Mouse (Mus musculus) Patski (cell line): ENCODE results near the gene Fam155a. TPM values are rescaled to one million over a fixed set of nuclear protein-coding genes. Genes with fewer than 3 reads are reported as not detected.
"Not testable (repeated sequence)": the region's sequence is repeated elsewhere in the genome, so short reads cannot be mapped to it uniquely, and the experiment has no call there.

Experiments used
- ATAC-seq: fragments of 100-300 bp; one replicate; pipeline ENCODE4 v1.8.0; 2021
- CTCF ChIA-PET: fragments of 350-600 bp; sonication (Branson Sonifier 250); formaldehyde crosslinking; loops from one replicate; lab custom pipeline; 2022; ENCODE audit warnings: inconsistent platforms; lab: Charles Lee
- POLR2A ChIA-PET: fragments of 350-600 bp; sonication (Branson Sonifier 250); formaldehyde crosslinking; loops from one replicate; lab custom pipeline; 2022; ENCODE audit warnings: antibody characterized with exemption, inconsistent platforms; lab: Charles Lee
- DNase-seq: peaks from one replicate; pipeline ENCODE4 v3.0.0-alpha.2; 2011; ENCODE audit warnings: low read depth, low spot score
- H3K27me3 ChIP-seq: fragments of 371-371 bp; one replicate; pipeline ENCODE4 v1.5.1; 2021
- CTCF ChIP-seq: fragments of 100-300 bp; IDR thresholded peaks from one replicate; pipeline ENCODE4 v1.5.1; 2021
- in situ Hi-C: fragments of 300-500 bp; cut with MboI; formaldehyde crosslinking; loops from 3 replicates; pipeline ENCODE4 v1.11.1; 2018; ENCODE audit warnings: low pct_unique_long_range_greater_than_20kb, mixed read lengths
- polyA plus RNA-seq: library from polyadenylated mRNA; unstranded; gene quantifications from one replicate; pipeline ENCODE4 v1.2.3, GENCODE M21; 2021

The Fam155a gene
- polyA plus RNA-seq, 1 experiment from 2014 or later: not detected

DNA sequence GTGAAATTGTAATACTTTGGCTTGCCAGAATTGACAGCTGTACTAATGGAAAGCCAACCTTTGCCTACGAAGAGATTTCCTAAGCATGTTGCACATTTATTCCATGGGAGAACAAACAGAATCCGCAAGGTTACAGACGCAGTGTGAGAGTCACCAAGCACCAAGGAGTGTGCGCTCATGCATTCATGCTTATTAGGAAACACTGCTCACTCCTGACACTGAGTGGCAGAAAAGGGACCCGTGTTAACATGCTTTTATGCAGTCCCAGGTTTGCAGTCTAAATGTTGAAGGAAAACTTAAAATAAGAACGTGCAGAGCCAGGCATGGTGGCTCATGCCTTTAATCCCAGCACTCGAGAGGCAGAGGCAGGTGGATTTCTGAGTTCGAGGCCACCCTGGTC is 7.2 kb upstream of the Fam155a start:
- POLR2A ChIA-PET: no interaction called here
- H3K27me3 ChIP-seq: peaks cover 5% of the 10 kb centered on the region
- ATAC-seq: no peak
- CTCF ChIA-PET: no interaction called here
- no peak for DNase-seq
- TF ChIP-seq CTCF: no peak
- in situ Hi-C loops: no loop called here

GRCm38 (mm10) chr8:9776818-9777217 is 5.9 kb upstream of the Fam155a start:
- ATAC-seq (no peak), DNase-seq (no peak)
- in situ Hi-C loops: no loop called here
- ChIA-PET CTCF (no interaction called here), POLR2A (no interaction called here)
- TF ChIP-seq CTCF: no peak
- peaks cover 17% of the 10 kb centered on the region for H3K27me3 ChIP-seq

DNA sequence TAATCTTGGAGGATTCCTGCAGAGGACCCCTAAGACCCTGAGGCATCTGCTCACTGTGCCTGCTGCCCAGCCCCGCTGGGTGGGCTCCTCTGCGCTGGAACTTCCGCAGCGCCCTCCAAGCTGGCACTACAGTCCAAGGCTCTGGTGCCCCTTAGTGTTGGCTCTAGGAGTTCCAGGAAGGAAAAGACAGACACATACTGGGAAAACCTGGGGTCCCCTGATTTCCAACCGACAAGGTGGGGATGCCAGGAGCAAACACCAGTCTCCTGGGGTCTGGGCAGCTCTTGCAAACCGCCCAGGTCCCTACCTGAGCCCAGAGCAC is 1.5 kb upstream of the Fam155a start:
- ChIA-PET CTCF (no interaction called here), POLR2A (no interaction called here)
- peaks cover 33% of the 10 kb centered on the region for H3K27me3 ChIP-seq
- ATAC-seq: no peak
- no peak for DNase-seq
- in situ Hi-C loops: no loop called here
- TF ChIP-seq CTCF: no peak

GRCm38 (mm10) chr8:9771606-9772518 is 901 bp upstream of the Fam155a start:
- TF ChIP-seq CTCF: no peak
- ChIA-PET POLR2A (no interaction called here), CTCF (no interaction called here)
- ATAC-seq (no peak), DNase-seq (no peak)
- peaks cover 33% of the 10 kb centered on the region for H3K27me3 ChIP-seq
- in situ Hi-C loops: no loop called here

GRCm38 (mm10) chr8:9770261-9770998 is 531 bp downstream of the Fam155a start:
- DNase-seq: no peak
- CTCF ChIA-PET: no interaction called here

DNA sequence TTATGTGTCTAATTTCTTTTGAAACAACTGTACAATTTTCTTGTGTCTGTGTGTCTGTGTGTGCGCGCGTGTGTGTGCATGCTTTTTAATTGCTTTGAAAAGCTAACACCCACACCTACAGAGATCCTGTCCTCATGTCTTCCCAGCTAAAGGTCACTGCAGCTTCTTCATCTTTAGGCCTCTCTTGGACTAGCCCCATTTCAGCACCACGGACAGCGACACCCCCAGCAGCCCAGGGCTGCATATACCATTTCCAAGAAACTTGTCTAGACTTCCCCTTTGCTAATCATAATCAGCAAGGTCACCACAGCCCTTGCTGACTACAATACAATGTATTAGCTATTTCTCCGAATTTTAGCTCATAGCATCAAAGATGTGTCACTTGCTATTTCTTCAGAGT is 1.9 kb downstream of the Fam155a start:
- DNase-seq: peak; percentile 3
- in situ Hi-C loops: no loop called here
- ATAC-seq: peak; percentile 51
- ChIA-PET CTCF (interaction anchor here (1.0 kb wide), 1 partner anchor 18 kb away, joined by 3 read pairs; no protein-coding TSS in a partner anchor), POLR2A (no interaction called here)
- TF ChIP-seq CTCF: no peak
- peaks cover 30% of the 10 kb centered on the region for H3K27me3 ChIP-seq

More at GRCm38 (mm10) chr8:9770261-9770998, 531 bp downstream of the Fam155a start:
- H3K27me3 ChIP-seq: peaks cover 33% of the 10 kb centered on the region
- in situ Hi-C loops: no loop called here
- ATAC-seq: no peak
- POLR2A ChIA-PET: no interaction called here
- no peak for TF ChIP-seq CTCF

- POLR2A ChIA-PET: no interaction called here
- TF ChIP-seq CTCF: no peak
- DNase-seq (no peak), ATAC-seq (no peak)
- in situ Hi-C loops: no loop called here
- CTCF ChIA-PET: no interaction called here
- H3K27me3 ChIP-seq: peaks cover 15% of the 10 kb centered on the region
These were observed 35.8 kb downstream of the Fam155a start for GRCm38 (mm10) chr8:9735169-9735568.

GRCm38 (mm10) chr8:9709791-9710190 is 61.2 kb downstream of the Fam155a start:
- TF ChIP-seq CTCF: no peak
- no peak for DNase-seq
- ChIA-PET POLR2A (no interaction called here), CTCF (no interaction called here)
- H3K27me3 ChIP-seq: peaks cover 3% of the 10 kb centered on the region
- no peak for ATAC-seq
- in situ Hi-C loops: no loop called here

DNA sequence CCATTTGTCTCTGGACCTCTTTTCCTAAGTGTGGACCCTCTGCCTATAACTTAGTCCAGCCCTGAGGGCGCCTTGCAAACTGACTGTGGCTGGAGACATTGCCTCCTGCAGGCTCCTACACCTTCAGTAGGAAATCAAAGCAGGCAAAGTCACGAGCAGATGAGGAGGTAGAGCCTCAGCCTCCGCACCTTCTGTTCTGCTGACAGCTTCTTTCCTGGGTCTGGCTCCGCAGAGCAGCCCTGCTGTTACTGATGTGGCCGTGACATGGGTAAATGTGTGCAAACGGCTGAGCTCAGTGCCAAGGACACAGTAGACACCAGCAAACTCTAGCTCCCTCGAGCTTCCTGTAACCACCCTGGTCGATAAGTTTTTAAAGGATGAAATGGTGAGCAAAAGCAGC is 63.5 kb downstream of the Fam155a start:
- DNase-seq (no peak), ATAC-seq (no peak)
- no peak for TF ChIP-seq CTCF
- H3K27me3 ChIP-seq: peaks cover 7% of the 10 kb centered on the region
- POLR2A ChIA-PET: no interaction called here
- in situ Hi-C loops: no loop called here
- CTCF ChIA-PET: no interaction called here

- DNase-seq: no peak
- ATAC-seq: no peak
- TF ChIP-seq CTCF: no peak
- ChIA-PET CTCF (interaction anchor here (1.0 kb wide), 1 partner anchor 22 kb away, joined by 3 read pairs; no protein-coding TSS in a partner anchor), POLR2A (no interaction called here)
- H3K27me3 ChIP-seq: peaks cover 5% of the 10 kb centered on the region
- in situ Hi-C loops: no loop called here
These were observed 76.2 kb downstream of the Fam155a start for GRCm38 (mm10) chr8:9694794-9695193.

DNA sequence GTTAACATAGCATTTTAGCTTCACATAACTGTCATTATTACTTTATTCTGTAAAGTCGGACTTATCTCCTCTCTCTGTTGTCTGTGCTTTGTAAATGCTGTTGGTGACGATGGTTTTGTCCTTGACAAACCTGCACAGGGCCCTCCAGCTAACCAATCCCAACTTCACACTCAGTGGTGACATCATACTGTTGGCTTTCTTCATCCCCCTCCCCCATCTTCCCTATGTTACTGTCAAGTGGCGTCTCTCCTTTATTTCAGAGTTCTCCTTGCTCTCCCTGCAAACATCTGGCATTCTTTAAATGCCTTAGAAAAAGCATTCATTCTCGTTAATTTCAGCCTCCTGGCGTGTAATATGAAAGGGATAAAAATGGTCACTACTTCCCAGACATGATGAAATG is 78.6 kb downstream of the Fam155a start:
- DNase-seq (no peak), ATAC-seq (no peak)
- CTCF ChIA-PET: no interaction called here
- H3K27me3 ChIP-seq: peaks cover 3% of the 10 kb centered on the region
- in situ Hi-C loops: no loop called here
- POLR2A ChIA-PET: no interaction called here
- no peak for TF ChIP-seq CTCF

- CTCF ChIA-PET, in situ Hi-C loops, POLR2A ChIA-PET, ATAC-seq, H3K27me3 ChIP-seq, DNase-seq: not testable (repeated sequence)
These were observed 110.9 kb downstream of the Fam155a start for GRCm38 (mm10) chr8:9660014-9660413.
